Mouse (Mus musculus) CH12.LX (cell line): ENCODE data around the gene Cask.

Experiments
- CHD1 ChIP-seq: IDR thresholded peaks from 2 replicates; pipeline ENCODE4 v1.6.1; 2012; ENCODE audit warnings: low read depth, low read length, improper control_type of control experiment, inconsistent platforms
- CTCF ChIP-seq, 2 experiments: IDR thresholded peaks in 1 of 2; conservative IDR thresholded peaks in 1 of 2; 2 replicates each; pipeline ENCODE4 v1.5.1; 2011 to 2012; ENCODE audit warnings: low read depth in 2 of 2, low read length in 2 of 2, improper control_type of control experiment in 1 of 2, inconsistent platforms in 1 of 2, mild to moderate bottlenecking in 1 of 2, moderate library complexity in 1 of 2
- JUND ChIP-seq: conservative IDR thresholded peaks from 2 replicates; pipeline ENCODE4 v1.6.1; 2011; ENCODE audit warnings: low read depth, low read length, improper control_type of control experiment
- MAX ChIP-seq: IDR thresholded peaks from 2 replicates; pipeline ENCODE4 v1.6.1; 2011; ENCODE audit warnings: low read length, improper control_type of control experiment
- POLR2A ChIP-seq: IDR thresholded peaks from 2 replicates; pipeline ENCODE4 v1.6.1; 2011; ENCODE audit warnings: low read depth, mild to moderate bottlenecking, improper control_type of control experiment, low read length

DNA sequence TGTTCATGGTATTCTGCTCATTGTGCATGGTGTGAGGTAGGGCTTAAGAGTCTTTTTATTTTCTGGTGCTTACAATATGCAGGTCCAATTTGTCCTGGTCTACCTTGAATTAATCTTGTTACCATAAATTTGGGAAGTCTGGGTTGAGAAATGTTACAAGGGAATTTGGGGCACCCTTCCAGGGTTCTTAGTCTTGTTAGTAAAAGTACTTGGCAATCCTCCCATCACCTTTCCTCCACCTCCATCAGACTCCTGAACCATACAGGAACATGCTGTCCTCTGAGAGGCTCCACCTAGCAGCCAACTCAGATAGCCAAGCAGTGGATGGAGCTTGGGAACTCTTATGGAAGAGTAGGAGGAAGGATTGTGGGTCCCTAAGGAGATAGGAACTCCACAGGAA, 371.6 kb downstream of the Cask start:
- TF ChIP-seq CHD1 = no peak
- TF ChIP-seq POLR2A = no peak
- no peak for TF ChIP-seq JUND
- no peak for TF ChIP-seq CTCF (conservative IDR thresholded peaks at IDR 0.05 in 1 of 2, IDR thresholded peaks at IDR 0.05 in 1 of 2; ENCODE audit: low read depth in 2 of 2, low read length in 2 of 2)
- TF ChIP-seq MAX = no peak
